Mouse (Mus musculus): ENCODE measurements around the gene Galc.

GRCm38 (mm10) chr12:98208104-98208503 is 51.2 kb downstream of the Galc start:
- no peak for TF ChIP-seq CTCF (IDR thresholded peaks at IDR 0.05; ENCODE audit: low read depth, low read length)
- no peak for TF ChIP-seq POLR2A (IDR thresholded peaks at IDR 0.05; ENCODE audit: extremely low read depth, insufficient read depth, low read length)
